In the genomic region with DNA sequence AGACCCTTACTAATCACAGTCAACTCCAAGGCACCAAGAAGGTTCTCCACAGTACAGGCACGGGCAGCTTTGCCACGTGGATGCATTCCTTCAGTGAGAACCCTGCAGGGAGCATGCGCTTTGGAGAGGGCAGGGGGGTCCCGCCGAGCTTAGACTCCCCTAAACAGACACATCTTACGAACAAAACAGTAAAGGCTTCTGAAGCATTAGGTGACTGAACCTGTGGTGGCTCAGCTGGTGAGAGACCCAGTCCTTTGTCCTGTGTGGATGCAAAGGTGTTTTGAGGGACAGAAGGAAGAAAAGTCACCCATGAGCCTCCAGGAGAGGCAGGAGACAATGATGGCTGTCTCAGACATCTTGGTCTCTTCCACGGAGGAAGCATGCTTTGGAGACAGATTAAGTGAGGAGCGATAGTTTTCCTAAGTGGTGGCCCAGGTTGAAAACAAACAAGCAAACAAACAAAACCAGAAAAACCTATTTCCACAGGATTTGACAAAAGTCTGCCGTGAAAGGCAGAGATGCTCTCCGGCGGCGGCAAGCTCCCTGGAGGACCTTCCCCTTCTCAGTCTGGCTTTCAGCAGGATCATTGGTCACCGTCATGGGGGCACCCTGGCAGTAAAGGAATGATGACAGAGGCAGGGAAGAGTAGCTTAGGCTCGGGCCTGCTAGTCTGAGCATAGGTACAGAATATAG, we compare ENCODE assay signal across 10 mouse cellular contexts.
DNase-seq lines count a peak whose midpoint lies in the region; ATAC-seq and TF ChIP-seq lines count a peak whose summit lies in the region.
"Had no signal": no experiment of that assay in that cellular context is flagged by ENCODE, and none has a peak within 500 bp of the region (broad histone marks: within the 10 kb centered on the region; RNA-seq: fewer than 3 reads in every experiment).

No protein-coding gene starts in this region.

- H3ac ChIP-seq in myocyte (ENCODE audit: control insufficient read depth, insufficient read length): no peak overlapping the region

- peak overlapping the region; percentile 36 for H3K4me2 ChIP-seq in heart, embryonic 15.5 days
- H3K4me2 ChIP-seq in hindbrain, embryonic 12.5 days (replicated peaks): peak overlapping the region; percentile 13; the same call in 1 of the 2 replicates
- H3K4me2 ChIP-seq in myocyte (ENCODE audit: low read depth): peak overlapping the region; percentile 73

- H3K9me3 ChIP-seq in heart, embryonic 15.5 days (replicated peaks): no peaks in the 10 kb centered on the region
- H3K9me3 ChIP-seq in hindbrain, embryonic 12.5 days (replicated peaks): no peaks in the 10 kb centered on the region

- H3K9ac ChIP-seq in heart, embryonic 15.5 days: 0 out of 2 replicates have a peak overlapping the region, but pooled peaks have one; percentile 8
- H3K9ac ChIP-seq in hindbrain, embryonic 12.5 days: no peak overlapping the region
- H3K9ac ChIP-seq: liver, embryonic 14.5 days had no signal

- DNase-seq in heart, adult 18-20 months: no peak
- DNase-seq in adrenal gland, adult 18-20 months (ENCODE audit: low spot score in 2 of 2): no peak
- DNase-seq in ovary, postnatal 10 days (ENCODE audit: low spot score): no peak

- no peaks in the 10 kb centered on the region for H3K36me3 ChIP-seq in heart, embryonic 15.5 days
- H3K36me3 ChIP-seq in hindbrain, embryonic 12.5 days: no peaks in the 10 kb centered on the region
- H3K36me3 ChIP-seq in myocyte (ENCODE audit: control insufficient read depth, insufficient read depth): no peaks in the 10 kb centered on the region

- WGBS in heart, embryonic 15.5 days: 31% methylated on average over 14 of the region's 14 CpGs
- WGBS in hindbrain, embryonic 12.5 days: 8% methylated on average over 14 of the region's 14 CpGs

- peaks cover 47% of the 10 kb centered on the region for H3K4me1 ChIP-seq in heart, embryonic 15.5 days (replicated peaks)
- no peaks in the 10 kb centered on the region for H3K4me1 ChIP-seq in cortical plate, adult 2 months (ENCODE audit: control insufficient read depth, insufficient read depth, low read length)
- H3K4me1 ChIP-seq in hindbrain, embryonic 12.5 days: peaks cover 53% of the 10 kb centered on the region

- no peaks in the 10 kb centered on the region; the same call in 1 of the 2 replicates for H3K27me3 ChIP-seq in heart, embryonic 15.5 days
- H3K27me3 ChIP-seq in hindbrain, embryonic 12.5 days: no peaks in the 10 kb centered on the region
- no peaks in the 10 kb centered on the region for H3K27me3 ChIP-seq in myocyte (ENCODE audit: control insufficient read depth, insufficient read depth, insufficient read length)
- H3K27me3 ChIP-seq: CH12.LX had no signal

- TF ChIP-seq CTCF in cortical plate, adult 2 months (IDR thresholded peaks at IDR 0.05; ENCODE audit: extremely low read depth, insufficient read depth, low read length): no peak

- no peak for ATAC-seq in heart, embryonic 15.5 days (replicated peaks; ENCODE audit: insufficient number of reproducible peaks, insufficient read depth, low FRiP score, low read depth)
- peak; percentile 9; the same call in 1 of the 2 replicates for ATAC-seq in hindbrain, embryonic 12.5 days (ENCODE audit: low FRiP score)
- no peak for ATAC-seq in monocyte, adult 5-6 weeks (replicated peaks; ENCODE audit: insufficient number of reproducible peaks, low FRiP score, low TSS enrichment, poor library complexity, severe bottlenecking)

- TF ChIP-seq POLR2A in cortical plate, adult 2 months (IDR thresholded peaks at IDR 0.05; ENCODE audit: extremely low read depth, insufficient read depth, low read length): no peak
- no peak for TF ChIP-seq POLR2A in myocyte (IDR thresholded peaks at IDR 0.05; ENCODE audit: insufficient read length, low read depth)

- no peak overlapping the region for H3K4me3 ChIP-seq in heart, embryonic 15.5 days
- no peak overlapping the region for H3K4me3 ChIP-seq in cortical plate, adult 2 months (ENCODE audit: insufficient read depth, low read length)
- H3K4me3 ChIP-seq in hindbrain, embryonic 12.5 days: no peak overlapping the region
- H3K4me3 ChIP-seq in myocyte: no peak overlapping the region

- H3K27ac ChIP-seq in heart, embryonic 15.5 days: peak overlapping the region; percentile 78
- peak overlapping the region; percentile 64; the same call in 1 of the 2 replicates for H3K27ac ChIP-seq in cortical plate, adult 2 months (ENCODE audit: insufficient read depth, low read length)
- H3K27ac ChIP-seq in hindbrain, embryonic 12.5 days: peak overlapping the region; percentile 80
- H3K27ac ChIP-seq: liver, embryonic 14.5 days had no signal

- H3K79me2 ChIP-seq in myocyte (ENCODE audit: control insufficient read depth, insufficient read depth): no peaks in the 10 kb centered on the region

TF ChIP-seq in myocyte, 11 proteins besides CTCF, POLR2A, EP300 and RAD21:
- TF ChIP-seq REST (IDR thresholded peaks at IDR 0.05; ENCODE audit: insufficient read depth, insufficient read length) (no peak), MYOG (IDR thresholded peaks at IDR 0.05; ENCODE audit: control insufficient read depth in 1 of 3, insufficient read depth in 1 of 3, insufficient read length in 2 of 3, low read depth in 2 of 3) (no peak), SRF (IDR thresholded peaks at IDR 0.05; ENCODE audit: control insufficient read depth, insufficient read length, low read depth) (no peak)

Comparison
In these comparisons a context has a peak if more than half of its experiments do, and no peak if none do; other contexts are left out.
1. H3K4me2 ChIP-seq: peak in every context shown above with its lines; median percentile 73 in myocyte; 36 in heart, embryonic 15.5 days; 13 in hindbrain, embryonic 12.5 days.